Mouse (Mus musculus) small intestine, adult 2 months (tissue): ENCODE measurements around the gene Bbof1.

Experiments used
- CTCF ChIP-seq: fragments of 200-500 bp; IDR thresholded peaks from 2 replicates; pipeline ENCODE4 v1.5.1; 2012; ENCODE audit warnings: low read depth, mild to moderate bottlenecking, control low read depth, inconsistent platforms, low read length, moderate library complexity, mixed read lengths; ENCODE audit not compliant: insufficient replicate concordance, insufficient read length; ENCODE audit errors: extremely low read depth
- POLR2A ChIP-seq: fragments of 200-500 bp; IDR thresholded peaks from 2 replicates; pipeline ENCODE4 v1.6.1; 2012; ENCODE audit warnings: low read depth, mild to moderate bottlenecking, control low read depth, inconsistent platforms, low read length, moderate library complexity

- TF ChIP-seq CTCF, result no peak
- TF ChIP-seq POLR2A, result no peak
Measured at GRCm38 (mm10) chr12:84429825-84430224, 21.0 kb downstream of the Bbof1 start.
